Mouse (Mus musculus): ENCODE data around the gene Ufc1.

DNA sequence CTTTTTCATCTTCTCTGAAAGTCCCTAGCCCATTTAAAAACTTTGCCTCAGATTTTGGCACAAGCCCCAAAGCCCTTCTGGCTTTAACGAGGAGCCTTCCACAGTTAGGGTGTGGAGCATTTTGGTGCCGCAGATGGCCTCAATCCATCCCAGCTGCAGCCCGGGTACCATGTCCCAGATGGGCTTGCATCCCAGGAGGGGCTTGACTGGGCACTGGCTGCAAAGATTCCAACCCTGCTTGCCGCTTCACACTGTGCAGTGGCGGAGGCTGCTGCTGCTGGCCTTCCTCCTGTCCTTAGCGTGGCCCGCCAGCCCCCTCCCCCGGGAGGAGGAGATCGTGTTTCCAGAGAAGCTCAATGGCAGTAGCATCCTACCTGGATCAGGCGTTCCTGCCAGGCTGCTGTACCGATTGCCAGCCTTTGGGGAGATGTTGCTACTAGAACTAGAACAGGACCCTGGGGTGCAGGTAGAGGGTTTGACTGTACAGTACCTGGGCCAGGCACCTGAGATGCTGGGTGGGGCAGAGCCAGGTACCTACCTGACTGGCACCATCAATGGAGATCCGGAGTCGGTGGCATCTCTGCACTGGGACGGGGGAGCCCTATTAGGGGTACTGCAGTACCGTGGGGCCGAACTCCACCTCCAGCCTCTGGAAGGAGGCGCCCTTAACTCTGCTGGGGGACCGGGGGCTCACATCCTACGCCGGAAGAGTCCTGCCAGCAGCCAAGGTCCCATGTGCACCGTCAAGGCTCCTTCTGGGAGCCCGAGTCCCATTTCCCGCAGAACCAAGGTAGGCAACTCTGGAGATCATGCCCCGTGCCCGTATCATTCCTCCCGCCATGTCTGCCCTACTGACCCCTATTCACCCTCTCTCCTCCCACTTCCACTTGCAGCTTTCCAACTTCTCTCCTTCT lies 43.9 kb downstream of the Ufc1 start, which contains the start of gene Ndufs2:
- no peak for TF ChIP-seq CTCF (IDR thresholded peaks at IDR 0.05; ENCODE audit: control insufficient read depth, insufficient read depth, insufficient replicate concordance, low read depth, low read length)
- TF ChIP-seq POLR2A (IDR thresholded peaks at IDR 0.05; ENCODE audit: control insufficient read depth, low read depth, low read length): no peak
